Mouse (Mus musculus) retina, embryonic 14.5 days (tissue): ENCODE measurements around the gene Abr.

Source experiments
- DNase-seq: peaks from one replicate; pipeline ENCODE4 v3.0.0-alpha.2; 2015; ENCODE audit warnings: low spot score

Abr gene

GRCm38 (mm10) chr11:76622152-76622565 is at the start of gene Abr:
Gene Abr, minus strand, starts transcription at chr11:76622314.
- DNase-seq = peak; percentile 73

DNA sequence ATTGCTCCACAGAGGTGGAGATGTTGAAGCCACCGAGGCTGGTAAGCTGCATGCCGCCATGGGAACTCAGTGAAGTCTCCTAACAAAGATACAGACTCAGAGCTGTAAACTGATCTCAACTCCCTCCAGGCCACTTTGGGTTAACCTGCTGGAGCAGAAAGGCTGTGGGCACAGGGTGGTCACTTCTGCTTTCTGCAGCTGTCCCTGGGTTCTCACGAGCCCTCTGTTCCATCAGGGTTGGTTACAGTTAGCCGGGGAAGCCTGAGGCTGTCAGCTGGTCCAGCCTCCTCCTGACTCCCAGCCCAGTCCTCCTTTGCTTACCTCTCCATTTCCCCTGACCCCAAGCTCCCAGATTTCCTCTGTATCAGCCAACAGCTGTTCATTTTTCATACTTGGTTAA is 45.7 kb upstream of the Abr start:
- no peak for DNase-seq

DNA sequence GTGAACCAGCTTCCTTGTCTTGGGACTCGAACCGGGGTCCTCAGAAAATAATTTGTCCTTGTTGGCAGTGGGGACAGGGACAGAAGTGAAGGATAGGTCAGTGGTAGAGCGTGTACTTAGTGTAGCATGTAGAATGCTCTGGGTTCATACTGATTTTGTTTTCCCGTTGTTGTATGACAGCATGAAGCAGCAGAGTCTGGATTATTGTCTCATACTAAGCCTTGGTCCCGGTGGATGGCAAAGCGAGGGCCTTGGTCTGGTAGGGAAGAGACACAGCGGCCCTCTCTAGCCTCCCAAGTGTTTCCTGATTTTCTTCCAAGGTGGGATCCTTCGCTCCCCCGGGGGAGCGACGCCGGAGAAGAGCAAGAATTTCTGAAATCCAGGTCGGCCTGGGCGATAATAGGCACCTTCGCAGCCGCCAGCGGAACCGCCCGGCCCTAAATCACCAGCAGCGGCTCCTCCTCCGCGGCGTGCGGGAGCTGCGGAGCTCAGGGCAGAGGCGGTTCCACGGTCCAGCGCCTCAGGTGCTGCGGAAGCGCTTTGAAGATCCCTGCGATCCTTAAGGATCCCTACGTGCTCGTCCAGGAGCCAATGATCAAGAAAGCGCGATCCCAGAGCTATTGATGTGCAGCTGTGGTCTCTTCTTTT is 44.0 kb upstream of the Abr start:
- DNase-seq = no peak

GRCm38 (mm10) chr11:76661790-76662468 is 39.8 kb upstream of the Abr start:
- no peak for DNase-seq

DNA sequence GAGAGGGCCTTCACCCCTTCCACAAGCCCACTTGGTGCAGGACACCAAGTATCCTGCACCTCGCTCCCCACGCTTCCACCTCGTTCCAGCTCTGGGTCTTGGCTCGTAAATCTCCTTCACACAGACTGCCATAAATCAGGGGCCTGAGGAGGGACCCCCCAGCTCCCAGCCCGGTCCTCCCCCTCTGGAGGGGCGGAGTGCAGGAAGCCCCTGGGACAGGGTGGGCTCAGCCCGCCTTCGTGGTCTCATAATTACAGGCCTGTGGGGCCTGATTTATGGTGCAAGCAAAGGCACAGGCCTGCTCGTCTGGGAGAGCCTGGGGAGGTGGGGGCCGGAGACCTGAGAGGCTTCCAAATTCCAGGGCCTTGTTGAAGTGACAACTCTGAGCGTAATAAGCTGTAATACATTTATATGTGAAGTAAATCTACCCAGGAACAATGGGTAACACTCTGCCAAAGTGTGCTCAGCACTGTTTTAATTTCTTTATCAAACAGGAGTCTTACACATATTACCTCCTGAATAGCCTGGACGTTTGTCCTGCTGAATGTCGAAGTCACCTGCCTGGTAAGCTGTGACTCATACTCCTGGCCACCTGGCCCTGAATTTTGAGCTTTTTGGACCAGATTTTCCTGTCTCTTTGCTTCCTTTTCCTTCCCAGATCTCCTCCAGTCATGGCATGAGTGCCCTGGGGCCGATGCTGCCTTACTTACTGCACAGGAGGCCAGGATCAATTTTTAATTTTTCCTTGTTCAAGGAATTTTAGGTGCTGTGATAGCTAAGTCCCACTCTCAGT is 37.2 kb upstream of the Abr start:
- DNase-seq = no peak

GRCm38 (mm10) chr11:76657450-76657970 is 35.4 kb upstream of the Abr start:
- DNase-seq = no peak

GRCm38 (mm10) chr11:76655106-76655505 is 33.0 kb upstream of the Abr start:
- DNase-seq = peak; percentile 82

DNA sequence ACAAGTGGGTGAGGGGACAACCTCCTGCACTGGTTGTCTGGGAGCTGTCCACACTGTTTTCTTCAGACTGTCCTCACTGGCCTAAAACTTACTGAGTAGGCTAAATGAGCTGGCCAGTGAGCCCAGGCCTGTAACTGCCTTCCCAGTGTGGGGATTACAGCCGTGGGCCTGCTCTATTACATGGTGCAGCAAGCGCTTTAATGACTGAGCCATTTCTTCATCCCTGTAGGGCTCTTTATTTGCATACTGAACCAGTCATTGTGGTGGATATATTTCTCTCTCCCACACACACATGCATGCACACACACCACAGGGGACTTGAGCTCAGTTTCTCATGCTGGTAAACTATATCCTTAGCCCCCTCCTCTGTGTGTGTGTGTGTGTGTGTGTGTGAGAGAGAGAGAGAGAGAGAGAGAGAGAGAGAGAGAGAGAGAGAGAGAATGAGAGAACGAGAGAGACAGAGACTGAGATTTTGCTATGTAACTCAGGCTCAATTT is 30.8 kb upstream of the Abr start:
- DNase-seq = no peak

DNA sequence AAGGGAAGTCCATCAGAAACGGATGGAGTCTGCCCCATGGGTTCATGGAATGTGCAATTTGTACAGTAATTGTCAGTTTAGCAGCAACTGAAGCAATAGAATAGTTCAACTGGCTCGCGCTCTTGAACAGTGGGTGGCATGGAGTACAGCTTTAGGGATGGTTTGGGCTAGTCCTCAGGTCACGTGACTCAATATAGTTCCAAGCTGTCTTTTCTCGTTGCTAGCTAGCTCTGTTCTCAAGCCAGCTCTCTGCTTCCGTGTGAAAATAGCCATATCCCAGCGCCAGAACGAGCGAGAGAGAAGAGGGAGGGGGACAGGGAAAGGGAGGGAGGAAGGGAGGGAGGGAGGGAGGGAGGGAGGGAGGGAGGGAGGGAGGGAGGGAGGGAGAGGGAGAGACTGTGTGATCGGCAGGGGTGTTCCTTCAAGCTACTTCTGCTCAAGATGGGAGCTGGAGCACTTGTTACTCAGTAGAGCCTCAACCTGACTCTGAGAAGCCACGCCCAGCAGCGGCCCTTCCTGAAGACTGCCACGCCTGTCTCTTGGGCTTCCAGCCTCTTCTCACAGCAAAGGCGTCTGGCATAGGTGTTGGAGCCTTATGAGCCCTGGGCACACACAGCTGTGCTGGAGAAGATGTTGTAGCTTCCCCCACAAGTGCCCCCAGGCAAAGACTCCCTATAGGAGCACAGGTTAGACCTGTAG is 28.9 kb upstream of the Abr start:
- no peak for DNase-seq

GRCm38 (mm10) chr11:76647500-76647899 is 25.4 kb upstream of the Abr start:
- DNase-seq = peak; percentile 90

GRCm38 (mm10) chr11:76647062-76647461 is 24.9 kb upstream of the Abr start:
- DNase-seq = peak; percentile 72

- DNase-seq = peak; percentile 98
Measured at GRCm38 (mm10) chr11:76645955-76646354, 23.8 kb upstream of the Abr start.

DNA sequence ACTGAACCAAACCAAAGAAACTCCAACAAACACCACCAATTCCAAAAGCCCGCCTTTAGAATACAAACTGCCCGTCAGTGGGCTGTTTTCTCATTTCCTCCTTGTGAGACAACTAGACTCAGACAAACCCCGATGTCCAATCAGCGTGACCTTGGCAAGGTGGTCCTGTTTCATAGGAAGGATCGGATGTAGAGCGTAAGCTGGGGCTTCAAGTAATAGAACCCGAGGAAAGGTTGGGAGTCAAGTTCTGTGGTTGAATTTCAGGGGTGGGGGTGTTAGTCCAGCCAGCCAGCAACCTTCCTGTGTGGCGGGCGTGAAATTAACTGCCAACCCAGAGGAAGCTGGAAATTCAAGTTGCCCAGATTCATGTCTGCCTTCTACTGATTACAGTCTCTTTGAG is 22.9 kb upstream of the Abr start:
- no peak for DNase-seq

- DNase-seq = peak; percentile 84
Measured at GRCm38 (mm10) chr11:76644257-76644656, 22.1 kb upstream of the Abr start.

- no peak for DNase-seq
Measured at GRCm38 (mm10) chr11:76640231-76640630, 18.1 kb upstream of the Abr start.

DNA sequence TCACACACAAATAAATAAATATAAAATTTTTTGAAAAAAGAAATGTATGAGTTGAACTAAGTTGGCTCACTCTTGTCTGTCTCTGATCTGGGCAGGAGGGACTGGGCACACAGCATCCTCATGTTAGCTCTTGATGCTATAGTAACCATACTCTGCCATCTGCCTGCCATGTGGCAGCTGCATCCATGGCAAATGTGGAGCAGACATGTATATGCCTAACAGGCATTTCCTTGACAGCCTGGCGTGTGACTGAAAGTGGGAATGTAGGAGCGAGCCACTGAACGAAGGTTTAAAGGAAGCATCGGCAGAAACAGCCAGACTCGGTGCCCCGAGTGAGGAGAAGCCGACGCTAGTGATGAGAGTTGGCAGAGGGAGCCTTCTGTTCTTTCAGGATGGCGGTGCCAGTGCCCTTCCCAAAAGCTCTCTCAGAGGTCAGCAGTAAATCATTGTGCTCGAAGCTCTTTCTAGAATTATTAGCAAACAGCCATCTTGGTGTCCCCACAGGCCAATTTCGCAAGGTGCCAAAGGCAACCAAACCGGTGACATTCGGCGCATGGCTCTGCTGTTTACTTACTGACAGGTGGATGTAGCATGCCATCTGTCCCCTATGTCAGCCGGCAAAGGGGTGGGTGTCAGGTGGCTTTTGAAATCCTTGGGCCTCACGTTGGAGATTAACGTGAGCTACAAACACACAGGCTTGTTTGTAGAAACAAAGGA is 17.3 kb upstream of the Abr start:
- DNase-seq = no peak

- DNase-seq = no peak
Measured at GRCm38 (mm10) chr11:76630487-76630886, 8.4 kb upstream of the Abr start.

DNA sequence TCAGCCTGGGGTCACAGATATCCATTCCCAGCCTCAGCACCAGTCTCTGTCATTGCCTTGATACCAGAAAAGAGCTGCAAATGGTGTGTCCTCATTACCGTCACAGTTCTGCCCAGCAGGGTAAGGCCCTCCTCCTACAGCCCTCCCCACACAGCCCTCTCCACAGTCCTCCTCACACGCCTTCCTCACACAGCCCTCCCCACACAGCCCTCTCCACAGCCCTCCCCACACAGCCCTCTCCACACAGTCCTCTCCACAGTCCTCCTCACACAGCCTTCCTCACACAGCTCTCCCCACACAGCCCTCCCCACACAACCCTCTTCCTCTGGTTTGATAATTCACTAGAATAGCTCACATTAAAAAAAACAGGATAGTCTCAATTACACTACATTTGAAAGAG is 7.9 kb upstream of the Abr start:
- DNase-seq = no peak

GRCm38 (mm10) chr11:76628613-76629012 is 6.5 kb upstream of the Abr start:
- DNase-seq = no peak

DNA sequence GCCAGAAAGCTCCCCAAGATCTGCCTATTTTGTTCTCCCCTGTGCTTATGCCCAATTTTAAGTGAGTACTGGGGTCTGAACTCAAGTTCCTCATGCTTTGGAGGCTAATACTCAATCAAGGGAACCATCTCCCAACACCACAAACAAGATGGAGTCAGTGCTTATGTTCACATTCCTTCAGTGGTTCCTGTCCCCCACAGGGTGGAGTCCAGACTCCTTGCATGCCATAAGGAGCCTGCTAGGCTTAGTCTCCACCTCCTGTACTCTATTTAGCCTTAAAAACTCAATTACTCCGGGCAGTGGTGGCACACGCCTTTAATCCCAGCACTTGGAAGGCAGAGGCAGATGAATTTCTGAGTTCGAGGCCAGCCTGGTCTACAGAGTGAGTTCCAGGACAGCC is 2.8 kb upstream of the Abr start:
- no peak for DNase-seq

DNA sequence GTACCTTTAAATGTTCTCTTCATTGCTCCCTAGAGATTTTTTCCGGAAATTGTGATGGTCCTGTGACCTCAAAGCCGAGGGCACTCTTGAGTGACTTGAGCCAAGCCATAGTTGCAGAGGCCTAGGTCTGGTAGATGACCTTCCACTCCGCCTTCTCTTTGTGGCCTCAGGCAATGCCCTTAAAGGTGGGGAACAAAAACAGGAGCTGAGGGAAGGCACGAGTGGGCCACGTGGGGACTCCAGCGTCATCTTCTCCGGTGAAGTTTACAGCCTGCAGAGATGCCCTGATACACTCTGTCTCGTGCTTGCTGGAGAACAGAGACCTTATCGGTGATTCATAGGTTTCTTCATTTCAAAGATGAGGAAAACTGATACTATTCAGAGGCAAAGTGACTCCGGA is 2.0 kb upstream of the Abr start:
- no peak for DNase-seq
